In the genomic region with DNA sequence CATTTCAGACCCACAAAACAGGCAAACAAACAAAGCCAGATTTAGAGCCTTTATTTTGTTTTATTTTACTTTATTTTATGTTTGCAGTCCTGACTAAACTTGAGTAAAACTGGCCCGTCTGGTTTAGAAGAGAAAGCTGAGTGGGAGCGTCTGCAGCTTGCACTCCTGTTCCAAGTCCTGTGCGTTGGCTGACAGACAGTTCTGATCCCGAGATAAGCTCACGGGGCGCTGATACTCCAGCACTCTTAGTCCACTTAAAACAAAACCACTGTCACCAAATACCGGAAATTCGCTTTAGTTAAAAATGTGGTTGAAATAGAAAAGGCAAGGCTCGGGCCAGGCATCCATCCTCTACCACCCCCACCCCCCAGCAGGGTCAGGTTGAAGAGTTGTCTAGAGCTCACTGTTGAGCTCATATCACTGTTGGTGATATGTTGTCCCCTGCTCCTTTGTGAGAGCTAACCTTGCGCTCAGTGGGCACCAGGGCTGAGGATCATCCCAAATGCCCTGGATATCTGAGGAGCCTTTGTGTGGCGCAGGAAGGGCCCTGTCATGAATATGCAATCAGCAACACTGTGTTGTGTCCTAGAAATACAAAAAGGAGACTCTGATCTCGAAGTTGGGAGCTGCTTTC, we compare ENCODE assay signal across 11 mouse cellular contexts.
A peak's percentile ranks its signal among the peaks of the same experiment; 100 is the strongest.
DNase-seq lines count a peak whose midpoint lies in the region; ATAC-seq and TF ChIP-seq lines count a peak whose summit lies in the region.
"Had no signal": no experiment of that assay in that cellular context is flagged by ENCODE, and none has a peak within 500 bp of the region (broad histone marks: within the 10 kb centered on the region; RNA-seq: fewer than 3 reads in every experiment).

No protein-coding gene starts in this region.

- no peak for ATAC-seq in heart, embryonic 11.5 days (replicated peaks; ENCODE audit: insufficient number of reproducible peaks, low FRiP score, low TSS enrichment)
- ATAC-seq in lung, postnatal 0 days = no peak
- ATAC-seq in forebrain, embryonic 16.5 days = no peak; the same call in 1 of the 2 replicates
- 0 out of 2 replicates have a peak, but pooled peaks have one; percentile 60 for ATAC-seq in midbrain, embryonic 16.5 days

- no peak overlapping the region for H3K4me3 ChIP-seq in heart, embryonic 11.5 days (ENCODE audit: low read depth, low read length)
- H3K4me3 ChIP-seq in lung, postnatal 0 days (ENCODE audit: low read depth, low read length) = no peak overlapping the region
- H3K4me3 ChIP-seq in forebrain, embryonic 16.5 days (replicated peaks; ENCODE audit: low read length) = no peak overlapping the region
- H3K4me3 ChIP-seq in midbrain, embryonic 16.5 days (ENCODE audit: low read depth, low read length) = no peak overlapping the region
- H3K4me3 ChIP-seq: limb, embryonic 15.5 days had no signal

- no peaks in the 10 kb centered on the region for H3K9me3 ChIP-seq in heart, embryonic 11.5 days (replicated peaks; ENCODE audit: control insufficient read depth, low read length)
- no peaks in the 10 kb centered on the region for H3K9me3 ChIP-seq in lung, postnatal 0 days (ENCODE audit: low read length)
- H3K9me3 ChIP-seq in forebrain, embryonic 16.5 days (ENCODE audit: control insufficient read depth, low read length) = no peaks in the 10 kb centered on the region
- H3K9me3 ChIP-seq in midbrain, embryonic 16.5 days (replicated peaks; ENCODE audit: control insufficient read depth, low read length, poor library complexity, severe bottlenecking) = no peaks in the 10 kb centered on the region
- H3K9me3 ChIP-seq: limb, embryonic 15.5 days had no signal

- no peak for TF ChIP-seq CTCF in lung, postnatal 0 days (IDR thresholded peaks at IDR 0.05)

- no peaks in the 10 kb centered on the region for H3K36me3 ChIP-seq in heart, embryonic 11.5 days (ENCODE audit: control insufficient read depth, insufficient read depth, low read length)
- no peaks in the 10 kb centered on the region for H3K36me3 ChIP-seq in lung, postnatal 0 days (ENCODE audit: insufficient read depth, low read length)
- H3K36me3 ChIP-seq in forebrain, embryonic 16.5 days (ENCODE audit: control insufficient read depth, insufficient read depth) = no peaks in the 10 kb centered on the region
- no peaks in the 10 kb centered on the region for H3K36me3 ChIP-seq in midbrain, embryonic 16.5 days (ENCODE audit: control insufficient read depth, insufficient read depth, low read length)
- H3K36me3 ChIP-seq: limb, embryonic 15.5 days had no signal

- 22% methylated on average over 12 of the region's 12 CpGs for WGBS in heart, embryonic 11.5 days (ENCODE audit: insufficient replicate concordance)
- 31% methylated on average over 12 of the region's 12 CpGs for WGBS in lung, postnatal 0 days
- WGBS in forebrain, embryonic 16.5 days = 37% methylated on average over 12 of the region's 12 CpGs
- WGBS in midbrain, embryonic 16.5 days = 23% methylated on average over 12 of the region's 12 CpGs

- peak overlapping the region; percentile 62 for H3K27ac ChIP-seq in heart, embryonic 11.5 days (ENCODE audit: low read depth, low read length)
- no peak overlapping the region for H3K27ac ChIP-seq in lung, postnatal 0 days (ENCODE audit: low read length)
- peak overlapping the region; percentile 6; the same call in 1 of the 2 replicates for H3K27ac ChIP-seq in forebrain, embryonic 16.5 days (ENCODE audit: low read length)
- 0 out of 2 replicates have a peak overlapping the region, but pooled peaks have one; percentile 10 for H3K27ac ChIP-seq in midbrain, embryonic 16.5 days (ENCODE audit: low read length)

- H3K9ac ChIP-seq in heart, embryonic 11.5 days (ENCODE audit: low read depth, low read length) = no peak overlapping the region
- no peak overlapping the region for H3K9ac ChIP-seq in lung, postnatal 0 days (replicated peaks; ENCODE audit: low read depth)
- no peak overlapping the region for H3K9ac ChIP-seq in forebrain, embryonic 16.5 days (replicated peaks; ENCODE audit: low read depth, low read length)
- no peak overlapping the region for H3K9ac ChIP-seq in midbrain, embryonic 16.5 days (ENCODE audit: low read depth, low read length)
- H3K9ac ChIP-seq: limb, embryonic 15.5 days had no signal

- H3K4me2 ChIP-seq in heart, embryonic 11.5 days = peak overlapping the region; percentile 46
- H3K4me2 ChIP-seq in lung, postnatal 0 days (replicated peaks; ENCODE audit: low read depth, low read length) = no peak overlapping the region
- no peak overlapping the region for H3K4me2 ChIP-seq in forebrain, embryonic 16.5 days (ENCODE audit: low read length)
- no peak overlapping the region for H3K4me2 ChIP-seq in midbrain, embryonic 16.5 days (ENCODE audit: low read length)
- H3K4me2 ChIP-seq: limb, embryonic 15.5 days had no signal

- H3K27me3 ChIP-seq in heart, embryonic 11.5 days (ENCODE audit: control insufficient read depth, insufficient read depth, low read length) = no peaks in the 10 kb centered on the region
- H3K27me3 ChIP-seq in lung, postnatal 0 days (replicated peaks; ENCODE audit: insufficient read depth, low read length) = no peaks in the 10 kb centered on the region
- no peaks in the 10 kb centered on the region for H3K27me3 ChIP-seq in forebrain, embryonic 16.5 days (replicated peaks; ENCODE audit: control insufficient read depth, insufficient read depth, low read length)
- no peaks in the 10 kb centered on the region for H3K27me3 ChIP-seq in midbrain, embryonic 16.5 days (ENCODE audit: control insufficient read depth, insufficient read depth, low read depth, low read length)
- H3K27me3 ChIP-seq: CH12.LX; limb, embryonic 15.5 days had no signal

- H3K4me1 ChIP-seq in heart, embryonic 11.5 days (ENCODE audit: control insufficient read depth, insufficient read depth, low read length) = peaks cover 48% of the 10 kb centered on the region
- peaks cover 3% of the 10 kb centered on the region; the same call in 1 of the 2 replicates for H3K4me1 ChIP-seq in lung, postnatal 0 days (ENCODE audit: insufficient read depth, low read depth, low read length)
- peaks cover 26% of the 10 kb centered on the region for H3K4me1 ChIP-seq in forebrain, embryonic 16.5 days (replicated peaks; ENCODE audit: control insufficient read depth, insufficient read depth, low read length)
- H3K4me1 ChIP-seq in midbrain, embryonic 16.5 days (ENCODE audit: control insufficient read depth, insufficient read depth, low read length) = peaks cover 27% of the 10 kb centered on the region; the same call in 1 of the 2 replicates

- DNase-seq in heart, adult 18-20 months = no peak
- DNase-seq in lung, postnatal 0 days (ENCODE audit: low spot score) = peak; percentile 38
- DNase-seq in lung, postnatal 25 days (ENCODE audit: low spot score) = no peak
- no peak for DNase-seq in cerebellum, adult 9-11 months
- no peak for DNase-seq in cerebellum, adult 11-12 months
- DNase-seq: thymus, adult 2 months had no signal

- no peak for TF ChIP-seq EP300 in lung, postnatal 0 days (IDR thresholded peaks at IDR 0.05)
